Mouse (Mus musculus) neural tube, embryonic 11.5 days (tissue): ENCODE measurements around the gene Grk5. TPM values are rescaled to one million over a fixed set of nuclear protein-coding genes. Genes with fewer than 3 reads are reported as not detected.

Experiments
- ATAC-seq: fragments of 200-750 bp; cut with Nextera tagmentation; 2 replicates; pipeline ENCODE4 v1.8.0; 2017; ENCODE audit warnings: moderate number of reproducible peaks, mild to moderate bottlenecking, moderate TSS enrichment, moderate library complexity; ENCODE audit not compliant: insufficient read depth, low FRiP score, low TSS enrichment
- DNase-seq: peaks from one replicate; pipeline ENCODE4 v3.0.0-alpha.2; 2015; ENCODE audit warnings: low spot score
- H3K27ac ChIP-seq: fragments of 300-500 bp; sonication (generic); 2 replicates; pipeline ENCODE4 v1.5.1; 2014; ENCODE audit warnings: low read depth, mild to moderate bottlenecking, low read length
- H3K27me3 ChIP-seq: fragments of 300-500 bp; sonication (generic); 2 replicates; pipeline ENCODE4 v1.6.1; 2014; ENCODE audit warnings: mild to moderate bottlenecking, low read length, mixed read lengths; ENCODE audit not compliant: control insufficient read depth, insufficient read depth
- H3K36me3 ChIP-seq: fragments of 300-500 bp; sonication (generic); 2 replicates; pipeline ENCODE4 v1.6.1; 2014; ENCODE audit warnings: mild to moderate bottlenecking, low read length, moderate library complexity, mixed read lengths; ENCODE audit not compliant: control insufficient read depth, insufficient read depth
- H3K4me1 ChIP-seq: fragments of 300-500 bp; sonication (generic); 2 replicates; pipeline ENCODE4 v1.6.1; 2014; ENCODE audit warnings: low read length, mixed read lengths; ENCODE audit not compliant: control insufficient read depth, insufficient read depth
- H3K4me2 ChIP-seq: fragments of 300-500 bp; sonication (generic); 2 replicates; pipeline ENCODE4 v1.6.1; 2014; ENCODE audit warnings: low read depth, mild to moderate bottlenecking, moderate library complexity
- H3K4me3 ChIP-seq: fragments of 300-500 bp; sonication (generic); 2 replicates; pipeline ENCODE4 v1.5.1; 2014; ENCODE audit warnings: low read depth, low read length
- H3K9ac ChIP-seq: fragments of 300-500 bp; sonication (generic); 2 replicates; pipeline ENCODE4 v1.6.1; 2014; ENCODE audit warnings: mild to moderate bottlenecking, low read length
- H3K9me3 ChIP-seq: fragments of 300-500 bp; sonication (generic); 2 replicates; pipeline ENCODE4 v1.6.1; 2016; ENCODE audit warnings: low read length; ENCODE audit not compliant: control insufficient read depth
- WGBS: fragments of 180-500 bp; shearing (Covaris S2); extraction: QIAGEN DNeasy Blood & Tissue Kit; methylation state at CpG from one replicate; pipeline ENCODE4 v1.1.7; 2014; 5-methylcytosine and 5-hydroxymethylcytosine counted together
- polyA plus RNA-seq: library from polyadenylated mRNA; unstranded; fragments of >200 nt; fragmentation: Nextera tagmentation; extraction: Ambion mirVana; gene quantifications from 2 replicates; pipeline ENCODE4 v1.2.1, GENCODE M21; 2014

Grk5 gene
- polyA plus RNA-seq, 1 experiment from 2014 or later = 3.4 TPM

DNA sequence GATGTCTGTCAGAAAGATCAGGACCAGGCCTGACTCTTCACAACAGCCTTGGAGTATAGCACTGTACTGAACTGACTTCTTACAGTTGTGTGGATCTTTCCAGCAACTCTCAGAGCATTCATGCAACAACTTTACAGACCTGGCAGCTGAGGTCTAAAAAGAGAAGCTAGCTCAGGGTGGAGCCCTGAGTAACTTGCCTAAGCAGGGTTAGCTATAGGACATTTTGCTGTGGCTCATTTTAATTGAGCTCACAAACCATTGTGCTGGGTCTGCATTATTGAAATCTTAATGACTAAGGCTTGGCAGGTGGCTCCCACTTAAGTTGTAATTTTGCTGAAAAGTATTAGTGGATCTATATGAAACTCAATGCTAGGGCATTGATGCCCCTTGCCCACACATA lies 162.5 kb downstream of the Grk5 start:
- Histone ChIP-seq H3K27me3 (no peaks in the 10 kb centered on the region), H3K4me2 (no peak overlapping the region)
- no peak for ATAC-seq

DNA sequence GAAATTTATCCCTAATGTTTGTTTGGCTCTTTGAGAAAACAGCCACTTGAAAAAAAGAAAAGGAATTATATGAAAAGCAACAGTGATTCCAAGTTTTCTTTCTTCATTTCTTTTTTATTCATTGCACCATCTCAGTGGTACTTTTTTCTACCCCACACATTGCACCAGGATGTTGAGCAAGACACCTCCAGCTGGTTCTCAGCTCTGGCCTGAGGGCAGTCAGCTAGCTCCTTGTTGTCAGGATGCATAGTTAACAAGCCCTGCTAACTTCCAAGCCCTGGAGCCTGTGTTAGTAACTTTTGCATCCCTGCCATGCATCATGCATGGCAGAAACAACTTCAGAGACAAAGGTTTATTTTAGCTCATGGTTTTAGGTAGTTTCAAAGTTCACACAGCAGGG lies 163.2 kb downstream of the Grk5 start:
- no peaks in the 10 kb centered on the region for H3K9me3 ChIP-seq
- ATAC-seq = no peak
- DNase-seq = no peak

More for the DNA sequence above, 162.5 kb downstream of the Grk5 start:
- H3K9me3 ChIP-seq = no peaks in the 10 kb centered on the region
- H3K9ac ChIP-seq = no peak overlapping the region
- no peak overlapping the region for H3K27ac ChIP-seq
- H3K4me1 ChIP-seq = no peaks in the 10 kb centered on the region
- no peaks in the 10 kb centered on the region for H3K36me3 ChIP-seq
- H3K4me3 ChIP-seq = no peak overlapping the region
- DNase-seq = no peak

DNA sequence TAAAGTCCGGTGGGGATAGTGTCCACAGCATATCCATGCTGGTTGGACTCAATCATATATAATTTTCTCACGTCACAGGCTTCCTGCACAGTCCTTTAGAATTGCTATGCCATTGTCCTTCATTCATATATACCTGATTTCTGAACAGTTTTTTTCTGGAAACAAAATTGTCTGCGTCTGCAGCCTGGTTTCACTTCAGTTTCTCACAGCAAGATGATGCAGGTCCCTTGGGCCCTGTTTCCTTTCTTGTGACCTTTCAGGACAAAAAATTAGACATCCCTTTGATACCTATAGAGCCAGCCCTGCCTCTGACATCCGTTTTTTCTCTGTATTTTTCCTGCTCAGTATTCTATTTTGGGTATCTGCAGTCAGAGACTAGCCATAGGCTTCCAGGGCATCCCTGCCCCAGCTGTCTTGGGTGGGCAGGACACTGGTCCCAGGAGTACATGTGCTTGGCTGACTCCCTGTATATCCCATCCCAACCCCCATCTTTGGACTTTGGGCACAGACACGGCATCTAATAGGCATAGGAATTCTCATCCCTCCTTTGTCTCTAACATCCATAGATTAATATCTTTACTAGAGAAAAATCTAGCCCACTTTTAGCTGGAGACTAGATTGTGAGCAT lies 167.3 kb downstream of the Grk5 start:
- no peaks in the 10 kb centered on the region for H3K27me3 ChIP-seq
- H3K9me3 ChIP-seq = no peaks in the 10 kb centered on the region
- H3K9ac ChIP-seq = no peak overlapping the region
- H3K4me1 ChIP-seq = no peaks in the 10 kb centered on the region
- WGBS = 71% methylated on average over 5 of the region's 5 CpGs
- H3K4me2 ChIP-seq = no peak overlapping the region
- no peak overlapping the region for H3K27ac ChIP-seq
- ATAC-seq (no peak), DNase-seq (no peak)
- no peak overlapping the region for H3K4me3 ChIP-seq
- no peaks in the 10 kb centered on the region for H3K36me3 ChIP-seq

More for the DNA sequence above, 163.2 kb downstream of the Grk5 start:
- no peak overlapping the region for H3K9ac ChIP-seq
- H3K4me1 ChIP-seq = no peaks in the 10 kb centered on the region
- H3K4me2 ChIP-seq = no peak overlapping the region
- no peak overlapping the region for H3K27ac ChIP-seq
- H3K27me3 ChIP-seq = no peaks in the 10 kb centered on the region
- no peak overlapping the region for H3K4me3 ChIP-seq
- H3K36me3 ChIP-seq = no peaks in the 10 kb centered on the region

DNA sequence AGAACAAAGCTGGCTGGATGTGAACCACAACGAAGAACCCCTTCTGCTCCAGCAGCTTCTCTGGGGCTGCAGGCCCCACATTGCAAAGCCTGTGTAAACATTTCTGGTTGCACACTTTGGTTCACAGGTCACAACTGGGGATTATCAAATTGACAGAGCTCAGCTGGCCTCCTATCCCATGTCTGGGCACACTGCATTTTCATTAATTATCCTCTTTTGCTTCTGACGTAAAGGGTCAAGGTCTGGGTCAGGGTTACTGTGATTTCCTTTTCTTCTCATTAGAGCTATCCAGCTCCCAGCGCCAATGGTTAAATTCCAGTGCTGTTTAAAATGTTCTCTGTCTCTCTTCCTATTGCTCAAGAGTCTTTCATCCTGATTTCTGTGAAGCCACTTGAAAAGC lies 168.0 kb downstream of the Grk5 start:
- H3K27ac ChIP-seq = no peak overlapping the region
- ATAC-seq (no peak), DNase-seq (no peak)
- H3K4me2 ChIP-seq = no peak overlapping the region
- H3K36me3 ChIP-seq = no peaks in the 10 kb centered on the region
- 28% methylated on average over 3 of the region's 3 CpGs for WGBS
- H3K4me3 ChIP-seq = no peak overlapping the region
- no peaks in the 10 kb centered on the region for H3K27me3 ChIP-seq
- H3K9ac ChIP-seq = no peak overlapping the region
- no peaks in the 10 kb centered on the region for H3K9me3 ChIP-seq
- no peaks in the 10 kb centered on the region for H3K4me1 ChIP-seq

DNA sequence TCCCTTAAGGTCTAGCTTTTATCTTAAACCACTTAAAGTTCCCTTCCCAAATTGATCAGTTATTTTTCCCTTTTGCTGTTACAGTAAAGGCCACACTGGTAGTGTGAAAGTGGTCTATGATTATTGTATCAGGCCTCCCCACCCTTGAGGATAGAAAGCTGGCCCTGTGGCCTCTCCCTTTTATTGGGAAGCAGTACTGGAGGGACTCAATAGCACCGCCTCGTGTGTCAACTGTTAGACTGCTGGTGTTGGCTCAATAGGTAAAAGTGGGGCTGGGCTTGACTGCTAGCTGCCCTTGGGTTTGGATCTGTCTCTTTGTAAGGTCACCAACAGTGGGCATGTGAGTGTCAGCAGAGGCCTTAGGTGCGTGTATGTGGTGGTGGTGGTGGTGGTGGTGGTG lies 174.8 kb downstream of the Grk5 start:
- Histone ChIP-seq H3K9me3 (no peaks in the 10 kb centered on the region), H3K4me3 (no peak overlapping the region), H3K27ac (no peak overlapping the region), H3K36me3 (no peaks in the 10 kb centered on the region), H3K4me1 (no peaks in the 10 kb centered on the region), H3K27me3 (no peaks in the 10 kb centered on the region), H3K9ac (no peak overlapping the region), H3K4me2 (no peak overlapping the region)
- DNase-seq (no peak), ATAC-seq (no peak)
- 100% methylated on average over 3 of the region's 3 CpGs for WGBS

DNA sequence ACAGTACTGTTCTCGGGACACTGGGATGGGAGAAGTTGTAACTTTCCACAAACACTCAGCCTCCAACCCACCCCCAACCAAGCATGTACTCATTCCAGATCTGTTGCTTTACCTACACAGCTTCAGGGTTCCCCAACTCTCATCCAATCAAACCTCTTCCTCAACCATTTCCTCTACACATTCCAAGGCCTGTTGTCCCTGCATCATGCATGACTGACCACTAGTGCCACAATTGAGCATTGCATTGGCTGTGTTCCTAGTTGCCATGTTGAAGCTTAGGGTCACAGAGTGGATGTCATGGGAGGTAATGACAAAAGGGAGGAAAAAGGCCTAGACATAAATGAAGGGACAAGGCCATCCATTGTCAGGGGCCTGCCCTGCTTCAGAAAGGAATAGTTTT lies 175.5 kb downstream of the Grk5 start:
- H3K27ac ChIP-seq = no peak overlapping the region
- no peaks in the 10 kb centered on the region for H3K4me1 ChIP-seq
- no peaks in the 10 kb centered on the region for H3K36me3 ChIP-seq
- DNase-seq = no peak
- no peaks in the 10 kb centered on the region for H3K27me3 ChIP-seq
- no peak overlapping the region for H3K9ac ChIP-seq
- H3K4me2 ChIP-seq = no peak overlapping the region
- H3K4me3 ChIP-seq = no peak overlapping the region
- ATAC-seq = no peak
- H3K9me3 ChIP-seq = no peaks in the 10 kb centered on the region
- 100% methylated on average over 1 of the region's 1 CpGs for WGBS

DNA sequence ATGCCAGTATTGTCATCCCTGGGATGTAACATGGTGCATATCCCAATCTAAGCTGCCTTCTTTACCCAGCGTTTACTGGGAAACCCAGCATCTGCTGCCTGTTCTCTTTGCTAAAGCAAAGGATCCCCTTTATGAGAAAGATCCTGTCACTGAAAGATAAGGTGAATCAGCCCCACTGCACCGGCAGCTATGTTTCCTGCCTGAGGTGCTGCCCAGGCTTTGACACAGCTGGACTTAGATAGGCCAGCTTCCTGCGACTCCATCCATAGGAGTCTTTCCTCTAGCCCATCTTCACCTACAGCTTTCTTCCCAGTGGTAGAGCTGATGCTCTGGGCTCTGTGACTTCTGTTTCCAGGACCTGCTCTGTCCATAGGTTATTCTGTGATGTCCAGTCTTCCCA lies 189.1 kb downstream of the Grk5 start:
- H3K27ac ChIP-seq = no peak overlapping the region
- no peak overlapping the region for H3K4me2 ChIP-seq
- H3K9me3 ChIP-seq = no peaks in the 10 kb centered on the region
- DNase-seq (no peak), ATAC-seq (no peak)
- H3K9ac ChIP-seq = no peak overlapping the region
- 92% methylated on average over 3 of the region's 3 CpGs for WGBS
- no peaks in the 10 kb centered on the region for H3K27me3 ChIP-seq
- no peaks in the 10 kb centered on the region for H3K36me3 ChIP-seq
- H3K4me1 ChIP-seq = no peaks in the 10 kb centered on the region
- no peak overlapping the region for H3K4me3 ChIP-seq

DNA sequence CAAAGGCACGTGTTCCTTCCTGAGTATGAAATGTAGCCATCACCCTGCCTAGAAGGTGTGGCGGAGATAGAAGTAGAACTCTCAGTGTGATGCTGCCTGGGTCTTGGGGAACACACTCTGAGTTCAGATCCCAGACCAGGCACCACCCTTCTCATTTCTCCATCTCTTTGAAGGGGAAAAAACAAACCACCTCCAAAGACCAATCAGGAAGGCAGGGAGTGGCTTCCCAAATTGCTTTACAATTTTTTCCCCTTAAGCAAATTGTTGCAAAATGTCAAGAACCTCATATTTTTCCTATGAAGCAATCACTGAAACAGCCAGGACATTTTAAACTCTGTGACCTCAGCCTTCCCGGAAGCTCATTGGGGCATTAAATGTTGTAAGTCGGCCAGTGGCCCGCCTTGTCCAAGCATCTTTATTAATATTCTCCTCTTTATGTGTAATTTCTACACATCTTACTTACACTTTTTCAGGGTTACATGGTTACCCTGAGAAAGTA lies 190.8 kb downstream of the Grk5 start:
- H3K4me2 ChIP-seq = no peak overlapping the region
- H3K9ac ChIP-seq = no peak overlapping the region
- H3K36me3 ChIP-seq = no peaks in the 10 kb centered on the region
- no peak for ATAC-seq
- no peak overlapping the region for H3K27ac ChIP-seq
- no peaks in the 10 kb centered on the region for H3K4me1 ChIP-seq
- no peaks in the 10 kb centered on the region for H3K27me3 ChIP-seq
- DNase-seq = no peak
- no peaks in the 10 kb centered on the region for H3K9me3 ChIP-seq
- WGBS = 92% methylated on average over 5 of the region's 5 CpGs
- no peak overlapping the region for H3K4me3 ChIP-seq

DNA sequence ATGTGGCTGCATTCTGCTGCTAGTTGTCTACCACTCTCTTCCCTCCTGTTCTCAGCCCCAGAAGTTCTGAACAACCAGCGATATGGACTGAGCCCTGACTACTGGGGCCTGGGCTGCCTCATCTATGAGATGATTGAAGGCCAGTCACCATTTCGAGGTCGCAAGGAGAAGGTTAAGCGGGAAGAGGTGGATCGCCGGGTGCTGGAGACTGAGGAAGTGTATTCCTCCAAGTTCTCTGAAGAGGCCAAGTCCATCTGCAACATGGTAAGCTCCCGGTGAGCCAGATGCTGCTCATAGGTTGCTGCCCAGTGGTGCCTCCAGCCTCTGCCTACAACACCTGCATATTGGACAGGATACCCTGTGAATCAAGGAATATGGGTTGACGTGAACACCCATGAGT lies 193.5 kb downstream of the Grk5 start:
- no peak overlapping the region for H3K9ac ChIP-seq
- H3K36me3 ChIP-seq = no peaks in the 10 kb centered on the region
- DNase-seq = no peak
- no peak overlapping the region for H3K27ac ChIP-seq
- no peaks in the 10 kb centered on the region for H3K27me3 ChIP-seq
- no peaks in the 10 kb centered on the region for H3K4me1 ChIP-seq
- WGBS = 94% methylated on average over 8 of the region's 8 CpGs
- no peak overlapping the region for H3K4me2 ChIP-seq
- no peak overlapping the region for H3K4me3 ChIP-seq
- no peak for ATAC-seq
- H3K9me3 ChIP-seq = no peaks in the 10 kb centered on the region
